Mouse (Mus musculus) urinary bladder, adult 18-20 months (tissue): Measurements from ENCODE around the gene Cacng1.

Source experiments
- DNase-seq, 2 experiments: peaks; one replicate each; pipeline ENCODE4 v3.0.0; 2022; ENCODE audit warnings: low spot score in 2 of 2, mixed read lengths in 2 of 2

Gene Cacng1

DNA sequence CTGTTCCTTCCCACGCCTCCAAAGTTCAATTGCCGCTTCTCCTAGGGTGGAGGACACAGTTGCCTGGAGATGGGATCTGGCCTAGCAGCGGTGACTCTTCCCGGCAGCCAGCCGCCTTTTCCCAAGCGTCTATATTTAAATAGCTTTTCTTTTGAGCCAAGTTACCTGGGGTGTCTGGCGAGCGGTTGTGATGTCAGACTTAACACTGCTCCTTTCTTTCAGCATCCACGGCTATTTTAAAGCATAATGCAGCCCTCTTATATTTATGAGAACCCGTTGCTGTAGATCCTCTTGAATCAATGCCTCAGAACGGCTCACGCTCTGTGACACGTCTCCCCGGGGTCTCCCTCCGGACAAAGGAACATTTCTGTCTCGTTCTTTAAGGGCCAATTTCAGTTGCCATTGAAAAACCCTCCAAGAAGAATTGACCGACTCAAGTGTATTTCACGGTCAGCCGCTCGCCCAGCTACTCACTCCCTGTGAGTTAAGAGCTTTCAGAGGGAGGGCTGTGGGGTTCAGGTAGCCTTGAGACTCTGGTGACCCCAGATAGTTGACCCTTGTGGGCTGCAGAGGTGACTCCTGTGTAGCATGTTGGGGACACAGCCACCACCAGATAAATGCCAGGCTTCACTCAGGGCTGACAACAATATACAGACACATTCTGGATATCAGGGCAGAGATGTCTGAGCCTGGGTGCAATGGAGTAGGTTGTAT is 8.3 kb downstream of the Cacng1 start:
- no peak for DNase-seq

- no peak for DNase-seq
Measured at GRCm38 (mm10) chr11:107705476-107706074, 10.7 kb downstream of the Cacng1 start.

GRCm38 (mm10) chr11:107705060-107705459 is 11.3 kb downstream of the Cacng1 start:
- DNase-seq: no peak

DNA sequence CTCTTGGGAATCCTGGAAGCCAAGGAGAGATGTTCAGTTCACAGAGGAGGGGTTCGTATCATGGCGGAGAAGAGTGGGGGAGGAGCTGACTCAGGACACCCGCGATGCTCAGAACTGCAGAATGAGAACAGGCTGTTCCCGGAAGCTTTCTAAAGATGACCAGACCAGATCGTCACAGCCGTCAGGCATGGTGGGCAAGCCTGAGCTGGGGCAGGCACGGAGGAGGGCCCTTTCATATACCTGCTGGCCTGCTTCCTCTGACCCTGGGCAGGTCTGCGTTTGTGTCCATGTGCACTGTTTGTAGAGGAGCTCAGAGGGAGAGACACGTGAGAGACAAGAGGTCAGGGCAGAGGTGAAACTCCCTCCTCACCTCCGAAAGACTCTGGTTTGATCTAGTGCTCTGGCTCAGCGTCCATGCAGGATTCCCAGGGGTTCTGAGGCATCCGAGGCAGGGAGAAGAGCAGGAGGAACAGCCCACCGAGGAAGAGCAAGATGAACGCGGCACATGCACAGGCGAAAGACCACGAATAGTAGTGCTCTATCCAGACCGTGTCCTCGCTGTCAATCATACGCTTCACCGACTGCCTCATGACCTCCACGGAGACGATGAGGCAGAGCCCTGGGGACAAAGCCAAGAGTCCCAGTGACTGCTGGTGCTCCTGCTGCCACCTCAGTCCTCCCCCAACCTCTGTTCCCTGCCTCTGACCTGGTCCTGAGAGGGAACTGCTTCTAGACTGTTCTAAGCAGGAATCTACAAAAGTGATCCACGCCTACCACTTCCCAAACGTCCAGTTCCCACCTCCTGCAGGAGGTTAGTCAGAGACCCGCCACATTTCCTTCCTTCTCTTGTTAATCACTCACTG is 12.8 kb downstream of the Cacng1 start:
- DNase-seq: no peak

DNA sequence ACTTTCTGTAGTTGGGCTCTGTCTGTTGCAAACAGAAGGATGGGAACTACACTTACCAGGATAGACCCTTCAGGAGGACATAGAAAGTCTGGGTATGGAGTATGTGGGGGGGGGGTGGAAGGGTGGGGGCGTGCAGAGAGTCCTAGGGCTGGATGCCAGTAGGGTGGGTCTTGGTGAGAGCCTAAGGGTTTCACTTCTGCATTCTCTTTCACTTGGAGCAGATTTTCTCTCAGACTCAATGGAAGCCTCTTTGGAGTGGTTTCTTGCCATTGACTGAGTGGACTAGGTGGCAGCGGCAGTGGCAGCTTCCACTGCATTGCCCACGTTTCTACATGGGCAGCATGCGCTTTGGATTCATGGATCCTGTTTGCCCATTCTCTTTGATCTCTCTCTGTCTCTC is 16.4 kb downstream of the Cacng1 start:
- no peak for DNase-seq

DNA sequence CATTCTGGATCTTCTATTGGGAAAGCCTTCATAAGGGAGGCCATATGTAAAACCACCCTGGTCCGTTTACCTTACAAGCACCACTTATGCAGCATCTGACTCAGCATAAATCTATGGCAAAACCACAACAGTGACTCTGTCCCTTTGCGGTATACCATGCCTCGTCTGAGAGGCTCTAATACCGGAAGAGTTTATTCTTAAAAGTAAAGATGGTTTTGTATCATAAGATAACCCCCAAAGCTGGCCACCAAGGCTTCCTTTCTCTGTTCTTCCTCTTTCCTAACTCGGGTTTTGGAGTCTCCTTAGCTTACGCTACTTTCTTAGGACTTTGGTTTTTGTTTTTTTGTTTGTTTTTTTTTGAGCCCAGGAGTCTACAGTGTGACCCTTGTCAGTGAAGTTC is 23.0 kb downstream of the Cacng1 start:
- DNase-seq: no peak

DNA sequence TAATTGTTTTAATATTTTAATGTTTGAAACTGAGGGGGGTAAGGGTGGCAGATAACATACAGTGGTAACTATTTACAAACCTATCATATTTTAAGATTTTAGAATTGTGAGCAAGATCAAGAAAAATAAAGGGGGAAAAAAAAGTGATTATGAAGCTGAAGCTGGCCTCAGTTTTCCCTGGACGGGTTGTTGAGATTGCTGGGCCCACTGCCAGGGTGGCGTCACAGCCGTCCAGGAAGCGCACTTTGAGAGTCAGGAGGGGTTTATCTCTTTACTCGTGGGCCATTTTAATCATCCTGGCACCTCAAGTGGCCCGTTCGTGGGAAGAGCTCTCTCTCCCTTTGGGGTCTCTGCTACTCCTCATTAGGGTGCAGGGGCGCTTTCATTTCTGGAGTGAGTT is 24.8 kb downstream of the Cacng1 start:
- no peak for DNase-seq

- no peak for DNase-seq
Measured at GRCm38 (mm10) chr11:107688480-107688879, 27.8 kb downstream of the Cacng1 start.

GRCm38 (mm10) chr11:107686290-107686689 is 30.0 kb downstream of the Cacng1 start:
- no peak for DNase-seq

GRCm38 (mm10) chr11:107683544-107684465 is 32.5 kb downstream of the Cacng1 start:
- DNase-seq: no peak

GRCm38 (mm10) chr11:107682694-107683355 is 33.5 kb downstream of the Cacng1 start:
- DNase-seq: no peak

DNA sequence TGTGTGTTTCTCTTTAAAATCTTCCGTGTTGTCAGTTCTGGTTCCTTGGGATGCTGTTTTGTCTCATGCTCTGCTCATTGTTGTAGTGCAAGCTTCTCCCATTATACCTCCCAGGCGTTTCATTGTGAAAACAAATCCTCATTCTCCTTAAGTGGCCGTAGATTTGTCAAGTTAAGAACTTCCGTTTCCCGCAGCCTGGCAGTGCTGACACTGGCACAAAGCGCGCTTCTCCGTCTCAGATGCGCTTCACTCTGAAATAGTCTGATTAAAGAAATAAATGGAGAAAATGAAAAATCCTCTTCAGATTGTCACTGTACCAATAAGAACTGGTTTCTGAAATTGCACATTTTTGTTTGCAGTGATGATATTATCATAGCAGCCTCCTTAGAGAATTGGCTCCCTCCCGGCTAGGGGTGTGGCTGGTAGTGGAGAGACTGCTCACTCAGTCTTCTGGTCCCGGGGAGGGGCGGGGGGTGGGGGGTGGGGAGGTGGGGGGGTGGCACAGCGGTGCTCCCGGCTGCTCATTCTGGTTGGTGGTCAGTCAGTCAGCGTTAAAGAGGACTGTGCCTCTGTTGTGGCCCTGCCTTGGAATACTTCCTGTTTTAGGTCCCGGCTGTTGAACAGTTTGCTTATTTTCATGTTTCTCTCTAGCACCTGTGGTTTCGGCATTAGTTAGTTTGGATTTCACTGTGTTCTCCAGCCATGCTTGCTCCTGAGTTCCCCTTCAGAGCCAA is 39.9 kb downstream of the Cacng1 start:
- DNase-seq: no peak

DNA sequence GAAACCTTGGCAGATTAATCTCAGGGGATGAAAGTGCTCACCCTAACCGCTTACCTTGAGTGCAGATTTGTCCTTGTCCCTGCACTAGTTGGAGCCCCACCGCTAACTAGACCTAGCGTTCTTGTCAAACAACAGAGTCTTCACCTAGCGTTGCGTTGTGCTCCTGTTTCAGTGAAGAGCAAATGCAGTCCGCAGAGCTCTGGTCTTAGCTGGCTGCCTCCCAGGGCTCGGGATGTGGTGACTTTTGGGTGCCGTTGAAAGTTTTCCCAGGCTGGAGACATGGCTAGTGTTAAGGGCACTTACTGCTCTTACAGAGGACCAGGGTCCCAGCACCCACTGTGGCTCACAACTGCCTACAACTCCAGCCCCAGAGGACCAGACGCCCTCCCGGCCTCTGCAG is 41.1 kb downstream of the Cacng1 start:
- no peak for DNase-seq

DNA sequence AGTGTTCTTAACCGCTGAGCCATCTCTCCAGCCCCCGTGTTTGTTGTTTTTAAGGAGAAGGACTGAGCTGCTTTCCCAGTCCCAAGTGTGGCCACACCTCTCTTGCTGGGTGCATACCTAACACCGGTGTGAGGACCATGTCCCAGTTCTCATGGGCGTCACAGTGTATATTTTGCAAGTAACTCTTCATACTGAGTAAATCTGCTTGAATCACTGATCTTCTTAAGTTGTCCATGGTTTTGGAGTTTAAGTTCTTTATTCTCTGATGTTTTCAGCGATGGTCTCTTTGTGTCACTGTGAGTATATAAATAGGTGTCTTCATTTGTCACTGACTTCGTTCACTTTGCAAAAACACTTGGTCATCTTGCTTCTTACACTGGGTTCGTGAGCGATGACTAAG is 41.7 kb downstream of the Cacng1 start:
- no peak for DNase-seq

DNA sequence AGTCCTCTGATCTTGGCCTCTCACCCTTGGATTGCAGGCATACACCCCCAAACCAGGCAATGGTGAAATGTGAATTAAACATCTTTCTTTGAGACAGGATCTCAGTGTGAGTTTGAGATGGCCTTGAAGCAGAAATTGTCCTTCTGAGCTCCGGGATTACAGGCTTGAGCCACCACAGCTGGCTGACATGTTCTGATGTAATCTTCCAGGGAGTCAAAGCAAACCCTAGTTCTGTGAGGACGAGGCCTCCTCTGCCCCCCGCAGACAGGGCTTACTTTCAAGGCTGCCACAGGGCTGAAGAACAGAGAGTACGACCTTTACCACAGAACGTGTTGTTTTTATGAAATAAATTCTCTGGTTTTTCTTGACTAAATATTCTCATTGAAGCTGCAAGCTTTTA is 42.3 kb downstream of the Cacng1 start:
- DNase-seq: no peak

DNA sequence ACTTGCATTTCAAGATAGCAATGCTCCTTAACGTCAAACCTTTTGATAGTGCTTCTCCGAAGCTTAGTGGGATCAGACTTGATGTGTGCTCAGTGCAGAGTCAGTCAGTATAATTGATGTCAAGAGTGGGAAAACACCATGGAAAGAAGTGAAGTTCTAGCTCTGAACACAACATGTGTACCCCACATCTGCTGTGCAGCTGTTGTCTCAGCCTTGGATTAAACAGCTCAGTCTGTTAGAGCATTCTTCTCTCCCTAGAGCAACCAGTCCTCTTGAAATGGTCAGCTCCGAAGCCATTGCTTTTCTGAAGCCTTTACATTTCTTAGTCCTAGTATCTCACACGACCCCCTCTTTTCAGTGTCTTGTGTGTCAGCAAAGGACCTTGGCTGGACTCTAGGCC is 47.3 kb downstream of the Cacng1 start:
- no peak for DNase-seq

DNA sequence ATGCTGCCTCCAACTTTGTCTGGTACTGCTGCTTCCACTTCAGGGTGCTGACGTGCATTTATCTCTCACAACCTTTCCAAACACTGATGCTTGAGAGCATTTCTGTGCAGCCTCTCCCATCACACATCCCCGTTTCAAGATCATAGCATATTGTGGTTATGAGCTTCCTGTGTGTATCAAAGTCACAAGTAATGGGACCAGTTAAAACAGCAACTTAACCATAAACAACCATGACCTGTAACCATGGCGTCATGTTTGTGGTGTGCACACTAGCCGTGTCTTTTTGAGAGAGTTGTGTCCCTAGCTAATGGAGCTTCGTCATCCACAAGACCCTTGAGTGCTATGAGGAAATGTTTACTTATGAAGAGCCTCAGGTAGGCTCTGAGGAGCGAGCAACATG is 48.1 kb downstream of the Cacng1 start:
- no peak for DNase-seq

- no peak for DNase-seq
Measured at GRCm38 (mm10) chr11:107667542-107667941, 48.8 kb downstream of the Cacng1 start.

DNA sequence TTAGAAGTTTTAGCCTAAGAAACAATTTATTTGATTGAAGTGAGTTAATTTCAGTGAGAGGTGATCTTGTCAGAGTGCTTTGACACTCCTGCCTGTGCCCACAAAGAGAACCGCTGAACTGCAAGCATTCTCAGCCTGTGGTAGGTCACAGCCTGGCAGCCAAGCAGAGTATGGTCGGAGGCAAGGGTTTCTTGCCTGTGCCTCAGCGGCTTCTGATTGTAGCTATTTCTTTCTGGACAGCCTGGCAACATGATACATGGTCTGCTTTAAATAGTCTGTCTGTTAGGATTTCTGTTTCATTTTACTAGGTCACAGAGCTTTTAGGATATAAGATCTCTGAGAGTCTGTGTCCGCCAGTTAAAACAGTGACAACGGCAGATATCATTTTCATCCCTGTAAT is 53.7 kb downstream of the Cacng1 start:
- no peak for DNase-seq

GRCm38 (mm10) chr11:107660452-107660851 is 55.9 kb downstream of the Cacng1 start:
- DNase-seq: no peak
